Mouse (Mus musculus) thymus, postnatal 10 days (tissue): ENCODE data around the gene Gm8020.
"Not testable (repeated sequence)": the region's sequence is repeated elsewhere in the genome, so short reads cannot be mapped to it uniquely, and the experiment has no call there.

Experiments used
- DNase-seq, 2 experiments: peaks; one replicate each; pipeline ENCODE4 v3.0.0; 2021; ENCODE audit warnings: low spot score in 2 of 2

The Gm8020 gene

GRCm38 (mm10) chr14:42502249-42502648 is at the start of gene Gm8020:
Gene Gm8020 (minus strand): TSS chr14:42502349.
- DNase-seq: not testable (repeated sequence)

DNA sequence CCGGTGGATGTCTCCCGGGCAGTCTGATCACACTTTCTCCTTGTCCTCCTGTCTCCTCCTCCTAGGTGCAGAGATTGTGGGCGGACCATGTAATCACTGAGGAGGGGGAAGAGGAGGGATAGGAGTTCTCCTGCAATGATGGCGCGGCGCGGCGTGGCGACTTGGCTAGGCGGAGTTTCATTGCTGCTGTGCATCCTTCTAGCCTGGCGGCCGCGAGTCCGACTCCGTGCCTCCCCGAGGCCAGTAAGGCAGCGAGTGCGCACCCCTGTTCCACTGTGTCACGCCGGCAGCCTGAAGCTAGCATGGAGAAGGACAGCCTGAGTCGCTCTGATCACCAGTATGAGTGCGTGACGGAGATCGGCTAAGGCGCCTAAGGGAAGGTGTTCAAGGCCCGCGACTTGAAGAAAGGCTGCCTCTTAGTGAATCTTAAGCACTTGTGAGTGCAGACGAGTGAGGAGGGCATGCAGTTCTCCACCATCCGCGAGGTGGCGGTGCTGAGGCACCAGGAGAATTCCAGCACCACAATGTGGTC is 41.1 kb upstream of the Gm8020 start:
- peak in 1 of 2 experiments; percentile 2 for DNase-seq

- not testable (repeated sequence) for DNase-seq
Measured at GRCm38 (mm10) chr14:42542316-42543169, 40.4 kb upstream of the Gm8020 start.

- DNase-seq: not testable (repeated sequence)
Measured at GRCm38 (mm10) chr14:42524182-42524581, 22.0 kb upstream of the Gm8020 start, which contains the start of gene Gm8024. Gene Gm8024 (minus strand): TSS chr14:42524282.

DNA sequence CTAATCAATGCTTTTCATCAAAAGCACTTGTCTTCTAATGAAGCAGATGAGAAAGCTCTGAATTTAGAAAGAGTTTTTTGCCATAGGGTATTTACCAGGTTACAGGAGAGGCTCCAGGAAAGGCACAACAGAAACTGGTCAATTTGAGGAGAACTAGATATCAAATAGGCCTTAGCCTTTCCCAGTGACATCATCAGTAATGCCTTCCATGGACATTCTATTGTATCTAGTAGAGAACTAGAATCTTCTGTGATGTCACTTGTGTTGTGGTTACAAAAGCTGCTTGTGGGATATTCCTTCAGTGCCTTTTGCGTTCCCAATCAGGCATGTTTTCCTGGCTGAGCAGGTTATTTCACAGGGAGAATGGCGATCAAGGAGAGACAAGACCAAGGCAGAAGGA is 38.6 kb downstream of the Gm8020 start, which contains the start of gene Gm8011:
Gene Gm8011 (plus strand): TSS at position 301 of the 400 bp plus-strand sequence.
- DNase-seq: not testable (repeated sequence)
